Mouse (Mus musculus) MEL (cell line): ENCODE data around the gene Tmem169. TPM values are rescaled to one million over a fixed set of nuclear protein-coding genes. Genes with fewer than 3 reads are reported as not detected.
"Not testable (repeated sequence)": the region's sequence is repeated elsewhere in the genome, so short reads cannot be mapped to it uniquely, and the experiment has no call there.

Source experiments
- DNase-seq: peaks from one replicate; pipeline ENCODE4 v3.0.0; 2011; ENCODE audit warnings: low read depth, low spot score
- H3K27ac ChIP-seq: 2 replicates; pipeline ENCODE4 v1.5.1; 2012; ENCODE audit warnings: low read depth, mild to moderate bottlenecking, control low read depth, low read length, moderate library complexity; ENCODE audit not compliant: control insufficient read depth
- H3K27me3 ChIP-seq, 2 experiments: fragments of 150-350 bp in 1 of 2; sonication (generic) in 1 of 2; 2 replicates each; pipeline ENCODE4 v1.6.1; 2012; ENCODE audit warnings: low read length in 2 of 2, mild to moderate bottlenecking in 2 of 2, improper control_type of control experiment in 1 of 2, moderate library complexity in 1 of 2; ENCODE audit not compliant: insufficient read depth in 2 of 2, control insufficient read depth in 1 of 2
- H3K36me3 ChIP-seq, 2 experiments: 2 replicates each; pipeline ENCODE4 v1.6.1; 2012 to 2014; ENCODE audit warnings: low read length in 2 of 2, improper control_type of control experiment in 1 of 2, inconsistent platforms in 1 of 2, mild to moderate bottlenecking in 1 of 2; ENCODE audit not compliant: insufficient read depth in 2 of 2, control insufficient read depth in 1 of 2
- H3K4me1 ChIP-seq, 2 experiments: fragments of 150-350 bp in 1 of 2; sonication (generic) in 1 of 2; 2 replicates each; pipeline ENCODE4 v1.6.1; 2012; ENCODE audit warnings: low read length in 2 of 2, improper control_type of control experiment in 1 of 2, mild to moderate bottlenecking in 1 of 2; ENCODE audit not compliant: insufficient read depth in 2 of 2, control insufficient read depth in 1 of 2
- H3K4me3 ChIP-seq, 2 experiments: fragments of 150-350 bp in 1 of 2; sonication (generic) in 1 of 2; 2 replicates each; pipeline ENCODE4 v1.5.1; 2012; ENCODE audit warnings: low read depth in 2 of 2, low read length in 2 of 2, mild to moderate bottlenecking in 2 of 2, moderate library complexity in 2 of 2, control low read depth in 1 of 2, improper control_type of control experiment in 1 of 2; ENCODE audit not compliant: control insufficient read depth in 1 of 2, insufficient read depth in 1 of 2
- H3K79me2 ChIP-seq: 2 replicates; pipeline ENCODE4 v1.6.1; 2012; ENCODE audit warnings: mild to moderate bottlenecking, low read length, moderate library complexity; ENCODE audit not compliant: control insufficient read depth, poor library complexity, insufficient read depth
- H3K9ac ChIP-seq: 2 replicates; pipeline ENCODE4 v1.6.1; 2012; ENCODE audit warnings: low read depth, mild to moderate bottlenecking, control low read depth, low read length, moderate library complexity; ENCODE audit not compliant: control insufficient read depth, poor library complexity, severe bottlenecking
- H3K9me3 ChIP-seq: fragments of 150-350 bp; sonication (generic); replicated peaks from 2 replicates; pipeline ENCODE4 v1.6.1; 2012; ENCODE audit warnings: mild to moderate bottlenecking, low read length, improper control_type of control experiment, moderate library complexity; ENCODE audit not compliant: insufficient read depth
- CHD1 ChIP-seq: IDR thresholded peaks from 2 replicates; pipeline ENCODE4 v1.6.1; 2012; ENCODE audit warnings: low read depth, mild to moderate bottlenecking, inconsistent platforms, low read length, improper control_type of control experiment
- CHD2 ChIP-seq: IDR thresholded peaks from 2 replicates; pipeline ENCODE4 v1.6.1; 2011; ENCODE audit warnings: low read length, improper control_type of control experiment
- E2F4 ChIP-seq: IDR thresholded peaks from 2 replicates; pipeline ENCODE4 v1.6.1; 2011; ENCODE audit warnings: low read depth, low read length, improper control_type of control experiment, borderline replicate concordance
- ETS1 ChIP-seq: IDR thresholded peaks from 2 replicates; pipeline ENCODE4 v1.6.1; 2012; ENCODE audit warnings: low read depth, mild to moderate bottlenecking, inconsistent platforms, low read length, improper control_type of control experiment, moderate library complexity
- GABPA ChIP-seq: IDR thresholded peaks from 2 replicates; pipeline ENCODE4 v1.6.1; 2012; ENCODE audit warnings: low read depth, mild to moderate bottlenecking, inconsistent platforms, low read length, improper control_type of control experiment, moderate library complexity
- GATA1 ChIP-seq: IDR thresholded peaks from 2 replicates; pipeline ENCODE4 v1.6.1; 2011; ENCODE audit warnings: low read depth, low read length, improper control_type of control experiment
- JUND ChIP-seq: IDR thresholded peaks from 2 replicates; pipeline ENCODE4 v1.6.1; 2011; ENCODE audit warnings: low read depth, mild to moderate bottlenecking, improper control_type of control experiment, low read length
- KAT2A ChIP-seq: conservative IDR thresholded peaks from 2 replicates; pipeline ENCODE4 v1.6.1; 2012; ENCODE audit warnings: low read depth, low read length, improper control_type of control experiment, inconsistent platforms
- MAZ ChIP-seq: IDR thresholded peaks from 2 replicates; pipeline ENCODE4 v1.6.1; 2012; ENCODE audit warnings: low read depth, mild to moderate bottlenecking, inconsistent platforms, low read length, improper control_type of control experiment
- MYB ChIP-seq: IDR thresholded peaks from 2 replicates; pipeline ENCODE4 v1.6.1; 2011; ENCODE audit warnings: mild to moderate bottlenecking, low read depth, low read length, improper control_type of control experiment
- NRF1 ChIP-seq: IDR thresholded peaks from 2 replicates; pipeline ENCODE4 v1.6.1; 2014; ENCODE audit warnings: low read depth, mild to moderate bottlenecking, inconsistent platforms, low read length, improper control_type of control experiment, moderate library complexity; ENCODE audit not compliant: poor library complexity, insufficient read depth, severe bottlenecking
- POLR2A ChIP-seq, 2 experiments: IDR thresholded peaks; 2 replicates each; pipeline ENCODE4 v1.6.1; 2011 to 2012; ENCODE audit warnings: low read length in 2 of 2, mild to moderate bottlenecking in 2 of 2, control low read depth in 1 of 2, improper control_type of control experiment in 1 of 2, low read depth in 1 of 2, moderate library complexity in 1 of 2; ENCODE audit not compliant: control insufficient read depth in 1 of 2, insufficient read depth in 1 of 2, poor library complexity in 1 of 2
- POLR2AphosphoS5 ChIP-seq: IDR thresholded peaks from 2 replicates; pipeline ENCODE4 v1.6.1; 2012; ENCODE audit warnings: low read depth, borderline replicate concordance, mild to moderate bottlenecking, inconsistent platforms, low read length, moderate library complexity, mixed read lengths
- RAD21 ChIP-seq: IDR thresholded peaks from 2 replicates; pipeline ENCODE4 v1.6.1; 2011; ENCODE audit warnings: mild to moderate bottlenecking, low read depth, low read length, improper control_type of control experiment
- SIN3A ChIP-seq: IDR thresholded peaks from 2 replicates; pipeline ENCODE4 v1.6.1; 2012; ENCODE audit warnings: low read length, improper control_type of control experiment, inconsistent platforms
- SMC3 ChIP-seq: IDR thresholded peaks from 2 replicates; pipeline ENCODE4 v1.6.1; 2011; ENCODE audit warnings: low read depth, low read length, improper control_type of control experiment
- TBP ChIP-seq: IDR thresholded peaks from 2 replicates; pipeline ENCODE4 v1.8.0; 2011; ENCODE audit warnings: low read depth, low read length, improper control_type of control experiment
- TCF12 ChIP-seq: IDR thresholded peaks from 2 replicates; pipeline ENCODE4 v1.6.1; 2014; ENCODE audit warnings: low read depth, mild to moderate bottlenecking, inconsistent platforms, low read length, improper control_type of control experiment, moderate library complexity
- UBTF ChIP-seq: IDR thresholded peaks from 2 replicates; pipeline ENCODE4 v1.6.1; 2012; ENCODE audit warnings: low read depth, mild to moderate bottlenecking, inconsistent platforms, low read length, improper control_type of control experiment, moderate library complexity, borderline replicate concordance; ENCODE audit not compliant: insufficient read depth
- USF2 ChIP-seq, 2 experiments: IDR thresholded peaks; 2 replicates each; pipeline ENCODE4 v1.6.1; 2011 to 2012; ENCODE audit warnings: improper control_type of control experiment in 2 of 2, low read length in 2 of 2, borderline replicate concordance in 1 of 2, inconsistent platforms in 1 of 2, low read depth in 1 of 2, mild to moderate bottlenecking in 1 of 2; ENCODE audit not compliant: insufficient read depth in 1 of 2
- ZKSCAN1 ChIP-seq: IDR thresholded peaks from 2 replicates; pipeline ENCODE4 v1.6.1; 2012; ENCODE audit warnings: low read depth, mild to moderate bottlenecking, inconsistent platforms, low read length, improper control_type of control experiment, moderate library complexity
- polyA plus RNA-seq, 2 experiments: library from polyadenylated mRNA; stranded (reverse) in 1 of 2; unstranded in 1 of 2; fragments of >175 nt in 1 of 2; fragments of >200 nt in 1 of 2; gene quantifications; 2 replicates each; pipeline versions ENCODE4 v1.2.1 to v1.2.4; 2012; ENCODE audit warnings: low replicate concordance in 2 of 2, low read depth in 1 of 2; ENCODE audit not compliant: insufficient read length in 2 of 2, insufficient read depth in 1 of 2, missing spikeins in 1 of 2
- total RNA-seq: library from RNA; depleted of rRNA; stranded (reverse); fragments of 300-350 nt; gene quantifications from 2 replicates; pipeline ENCODE4 v1.2.3, GENCODE M21; 2012

The Tmem169 gene
- total and polyA plus RNA-seq, 3 experiments: 0.06 TPM; not detected in 2

GRCm38 (mm10) chr1:72239113-72239512 lies 45.1 kb upstream of the Tmem169 start:
- H3K4me1 ChIP-seq, H3K36me3 ChIP-seq, H3K9ac ChIP-seq, H3K27me3 ChIP-seq, H3K9me3 ChIP-seq, H3K79me2 ChIP-seq, DNase-seq, H3K4me3 ChIP-seq: not testable (repeated sequence)
- H3K27ac ChIP-seq: peak overlapping the region; percentile 29; the same call in 1 of the 2 replicates
- TF ChIP-seq TBP: peak; percentile 75

DNA sequence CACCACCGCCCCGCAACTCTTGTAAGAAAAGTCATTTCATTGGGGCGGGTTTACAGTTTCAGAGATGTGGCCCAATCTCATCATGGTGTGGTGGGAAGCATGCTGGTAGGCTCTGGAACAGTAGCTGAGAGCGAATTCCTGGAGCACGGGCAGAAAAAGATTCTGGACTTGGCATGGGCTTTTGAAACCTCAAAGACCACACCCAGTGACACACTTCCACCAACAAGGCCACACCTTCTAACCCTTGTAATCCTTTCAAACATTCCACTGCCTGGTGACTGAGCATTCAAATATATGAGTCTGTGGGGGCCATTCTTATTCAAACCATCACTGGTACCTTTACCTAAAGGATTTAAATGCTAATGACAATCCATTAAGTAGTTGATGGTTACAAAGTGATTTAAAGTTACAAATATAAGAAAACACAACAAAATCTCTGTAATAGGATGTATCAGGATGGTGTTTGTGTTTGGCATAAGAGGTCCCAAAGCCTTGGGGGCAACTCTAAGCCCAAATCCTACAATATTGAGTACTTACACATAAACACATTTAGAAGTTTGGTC lies 41.5 kb upstream of the Tmem169 start:
- Histone ChIP-seq H3K4me1 (peaks cover 0 to 7% of the 10 kb centered on the region in 2 experiments; a peak in 1 of 4 replicates), H3K27ac (no peak overlapping the region), H3K79me2 (no peaks in the 10 kb centered on the region; the same call in 1 of the 2 replicates), H3K27me3 (no peaks in the 10 kb centered on the region), H3K36me3 (peaks cover 0 to 9% of the 10 kb centered on the region in 2 experiments; a peak in 2 of 4 replicates), H3K9me3 (no peaks in the 10 kb centered on the region), H3K4me3 (no peak overlapping the region), H3K9ac (no peak overlapping the region)
- no peak for DNase-seq
- no peak for TF ChIP-seq NRF1
- TF ChIP-seq ETS1: no peak
- TF ChIP-seq E2F4: no peak
- TF ChIP-seq KAT2A: no peak
- no peak for TF ChIP-seq JUND
- TF ChIP-seq MAZ: no peak
- TF ChIP-seq POLR2AphosphoS5: no peak

GRCm38 (mm10) chr1:72243656-72244316 lies 40.4 kb upstream of the Tmem169 start:
- peak overlapping the region; percentile 80 for H3K27ac ChIP-seq
- no peaks in the 10 kb centered on the region for H3K27me3 ChIP-seq
- no peaks in the 10 kb centered on the region for H3K9me3 ChIP-seq
- no peaks in the 10 kb centered on the region; the same call in 1 of the 2 replicates for H3K79me2 ChIP-seq
- H3K4me3 ChIP-seq: peak overlapping the region; percentile 53 to 55
- peak; percentile 99 for DNase-seq
- TF ChIP-seq CHD2 (no peak), CHD1 (no peak), MYB (no peak), SMC3 (no peak), POLR2AphosphoS5 (no peak; the same call in 1 of the 2 replicates), TBP (peak; percentile 99), ZKSCAN1 (no peak), JUND (no peak), GABPA (no peak), KAT2A (no peak), UBTF (no peak), TCF12 (no peak), GATA1 (0 out of 2 replicates have a peak, but pooled peaks have one; percentile 26), ETS1 (no peak), SIN3A (no peak), MAZ (no peak), RAD21 (no peak), USF2 (IDR thresholded peaks at IDR 0.05; ENCODE audit: borderline replicate concordance in 1 of 2, insufficient read depth in 1 of 2, low read depth in 1 of 2, low read length in 2 of 2) (no peak), POLR2A (IDR thresholded peaks at IDR 0.05; ENCODE audit: control insufficient read depth in 1 of 2, insufficient read depth in 1 of 2, low read depth in 1 of 2, low read length in 2 of 2, poor library complexity in 1 of 2) (peak in 1 of 2 experiments; percentile 100; a peak in 3 of 4 replicates)
- H3K4me1 ChIP-seq: peaks cover 0 to 7% of the 10 kb centered on the region in 2 experiments; a peak in 1 of 4 replicates
- peak overlapping the region; percentile 66 for H3K9ac ChIP-seq
- peaks cover 0 to 9% of the 10 kb centered on the region in 2 experiments; a peak in 2 of 4 replicates for H3K36me3 ChIP-seq
